Mouse (Mus musculus) kidney, adult 2 months (tissue): ENCODE measurements around the gene Atg7.

Source experiments
- CTCF ChIP-seq: fragments of 200-500 bp; conservative IDR thresholded peaks from 2 replicates; pipeline ENCODE4 v1.5.1; 2011; ENCODE audit warnings: low read depth, mild to moderate bottlenecking, control low read depth, low read length, moderate library complexity, mixed read lengths; ENCODE audit not compliant: insufficient read depth, insufficient read length
- POLR2A ChIP-seq: fragments of 200-500 bp; IDR thresholded peaks from one replicate; pipeline ENCODE4 v1.6.1; 2011; ENCODE audit warnings: low read depth, low read length, control low read depth

DNA sequence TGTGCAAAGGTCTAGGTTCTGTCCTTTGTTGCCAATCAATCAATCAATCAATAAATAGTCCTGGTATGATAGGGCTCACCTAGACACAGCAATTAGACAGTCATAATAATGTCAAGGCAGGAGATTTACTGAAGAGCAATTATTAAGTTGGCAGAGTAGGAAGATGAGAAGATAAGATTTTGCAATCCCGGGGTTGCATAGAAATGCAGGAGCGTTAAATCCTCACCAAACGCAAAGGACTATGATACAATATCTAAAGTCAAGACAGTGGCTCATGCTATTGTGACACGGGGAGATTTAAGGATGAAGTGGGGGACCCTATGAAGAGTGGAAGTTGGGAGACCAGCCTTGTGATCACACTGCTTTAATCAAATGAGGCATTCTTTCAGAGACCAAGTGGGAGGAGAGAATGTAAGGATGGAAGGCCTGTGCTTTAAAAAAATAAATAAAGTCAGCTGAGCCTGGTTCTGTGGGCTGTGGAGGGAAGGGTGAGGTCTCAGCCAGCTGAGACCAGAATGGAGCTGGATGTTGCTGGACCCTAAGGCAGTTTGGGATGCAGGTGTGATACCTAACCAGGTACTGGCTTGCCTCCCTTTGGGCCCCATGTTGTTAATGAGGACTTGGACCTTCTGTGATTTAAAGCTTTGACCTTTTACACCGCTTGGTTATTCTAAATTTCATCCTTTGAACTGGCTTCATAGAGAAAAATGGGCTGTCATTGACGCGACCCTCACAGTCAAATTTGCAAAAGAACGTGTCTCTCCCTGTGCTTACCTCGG lies 187.0 kb downstream of the Atg7 start:
- no peak for TF ChIP-seq POLR2A
- no peak for TF ChIP-seq CTCF
